Mouse (Mus musculus): ENCODE results near the gene Rrp12.
"Not testable (repeated sequence)": the region's sequence is repeated elsewhere in the genome, so short reads cannot be mapped to it uniquely, and the experiment has no call there.

The Rrp12 gene

GRCm38 (mm10) chr19:41847992-41848851 lies 47.8 kb downstream of the Rrp12 start, which contains the start of gene Frat2:
Gene Frat2, minus strand, starts transcription at chr19:41848132.
- peak; percentile 80 for DNase-seq (ENCODE audit: low read depth)

- not testable (repeated sequence) for DNase-seq (ENCODE audit: low read depth)
Observed at GRCm38 (mm10) chr19:41847614-41847991, 48.4 kb downstream of the Rrp12 start.

GRCm38 (mm10) chr19:41847091-41847581 lies 48.8 kb downstream of the Rrp12 start:
- DNase-seq (ENCODE audit: low read depth): no peak

GRCm38 (mm10) chr19:41846366-41847090 lies 49.4 kb downstream of the Rrp12 start:
- no peak for DNase-seq (ENCODE audit: low read depth)

GRCm38 (mm10) chr19:41844345-41844744 lies 51.6 kb downstream of the Rrp12 start:
- DNase-seq (ENCODE audit: low read depth): no peak

GRCm38 (mm10) chr19:41842706-41843105 lies 53.3 kb downstream of the Rrp12 start:
- no peak for DNase-seq (ENCODE audit: low read depth)

GRCm38 (mm10) chr19:41842196-41842595 lies 53.8 kb downstream of the Rrp12 start:
- DNase-seq (ENCODE audit: low read depth): no peak

GRCm38 (mm10) chr19:41841105-41841750 lies 54.7 kb downstream of the Rrp12 start:
- no peak for DNase-seq (ENCODE audit: low read depth)

- DNase-seq (ENCODE audit: low read depth): no peak
Observed at GRCm38 (mm10) chr19:41839685-41840084, 56.3 kb downstream of the Rrp12 start.

GRCm38 (mm10) chr19:41838808-41839207 lies 57.2 kb downstream of the Rrp12 start:
- no peak for DNase-seq (ENCODE audit: low read depth)

- DNase-seq (ENCODE audit: low read depth): peak; percentile 81
Observed at GRCm38 (mm10) chr19:41837917-41838261, 58.1 kb downstream of the Rrp12 start.

GRCm38 (mm10) chr19:41837194-41837916 lies 58.6 kb downstream of the Rrp12 start:
- peak; percentile 79 for DNase-seq (ENCODE audit: low read depth)

GRCm38 (mm10) chr19:41836719-41837118 lies 59.3 kb downstream of the Rrp12 start:
- no peak for DNase-seq (ENCODE audit: low read depth)

GRCm38 (mm10) chr19:41835816-41836215 lies 60.2 kb downstream of the Rrp12 start:
- DNase-seq (ENCODE audit: low read depth): peak; percentile 89

- no peak for DNase-seq (ENCODE audit: low read depth)
Observed at GRCm38 (mm10) chr19:41835407-41835806, 60.6 kb downstream of the Rrp12 start.

- no peak for DNase-seq (ENCODE audit: low read depth)
Observed at GRCm38 (mm10) chr19:41832501-41833201, 63.3 kb downstream of the Rrp12 start.

- no peak for DNase-seq (ENCODE audit: low read depth)
Observed at GRCm38 (mm10) chr19:41831718-41832391, 64.1 kb downstream of the Rrp12 start.

- DNase-seq (ENCODE audit: low read depth): no peak
Observed at GRCm38 (mm10) chr19:41831101-41831570, 64.8 kb downstream of the Rrp12 start.

GRCm38 (mm10) chr19:41830106-41831031 lies 65.6 kb downstream of the Rrp12 start:
- no peak for DNase-seq (ENCODE audit: low read depth)
